Mouse (Mus musculus) gastrocnemius, postnatal 10 days (tissue): ENCODE measurements at regions not wholly inside any gene's neighbourhood (a gene's known extent, or its start where the extent isn't known, plus 50 kb on each side); places are given as distances from the start of the nearest gene placed in this dataset.

ENCODE experiments used
- DNase-seq: peaks from one replicate; pipeline ENCODE4 v3.0.0; 2021; ENCODE audit warnings: mixed read lengths

- no peak for DNase-seq
These were observed 363.4 kb downstream of the Kctd12 start for GRCm38 (mm10) chr14:102619056-102619455.

DNA sequence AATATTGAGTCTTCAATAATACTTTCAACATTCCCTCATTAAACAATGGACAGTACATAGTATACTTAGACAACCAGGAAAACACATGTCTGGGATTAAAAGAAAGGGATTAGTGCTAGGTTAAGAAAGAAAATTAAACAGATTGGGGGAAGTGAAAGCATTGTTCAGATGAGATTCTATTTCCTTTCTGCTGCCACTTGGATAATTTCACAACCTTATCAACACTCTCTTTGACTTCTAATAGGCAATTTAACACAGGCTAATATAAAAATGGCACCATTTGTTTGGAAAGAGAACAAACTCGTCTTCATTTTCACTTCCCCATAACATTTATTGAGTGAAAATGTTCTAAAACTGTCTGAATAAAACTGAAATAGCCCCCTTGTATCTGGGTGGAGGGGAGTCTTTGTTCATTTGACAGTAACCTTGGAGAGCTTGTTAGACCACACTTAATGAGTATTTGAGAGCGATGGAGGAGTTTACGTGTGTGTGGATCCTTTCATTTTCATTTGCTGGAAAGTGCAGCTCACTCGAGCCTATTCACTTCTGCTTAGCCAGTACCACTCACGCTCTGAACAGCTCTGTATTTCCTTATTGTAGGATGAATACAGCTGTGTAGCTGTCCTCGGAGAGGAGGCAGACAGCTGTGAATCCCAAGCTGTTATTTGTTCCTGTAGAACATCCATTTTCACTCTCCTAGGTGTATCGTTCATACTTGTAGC, 366.7 kb downstream of the Kctd12 start:
- no peak for DNase-seq

DNA sequence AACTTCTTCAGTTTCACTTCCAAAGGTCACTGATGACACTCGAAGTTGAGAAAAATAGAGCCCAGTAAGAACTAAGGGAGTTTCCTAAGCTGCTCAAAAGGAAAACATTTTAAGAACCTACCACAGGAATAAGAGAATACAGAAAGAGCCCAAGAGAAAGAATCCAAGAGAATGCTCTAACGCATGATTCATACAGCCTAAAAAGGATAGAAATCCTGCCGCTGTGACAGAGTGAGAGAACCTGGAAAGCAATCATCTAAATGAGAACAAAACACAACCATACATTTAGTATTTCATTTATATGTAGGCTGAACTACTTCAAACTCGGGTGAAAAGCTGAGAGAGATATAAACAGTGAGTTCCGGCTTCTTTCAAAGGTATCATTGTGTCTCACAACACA, 376.4 kb downstream of the Kctd12 start:
- DNase-seq: no peak

- DNase-seq: no peak
These were observed 387.6 kb downstream of the Kctd12 start for GRCm38 (mm10) chr14:102594850-102595249.

- no peak for DNase-seq
These were observed 428.7 kb downstream of the Kctd12 start for GRCm38 (mm10) chr14:102553781-102554180.

GRCm38 (mm10) chr14:102552598-102552997, 429.8 kb downstream of the Kctd12 start:
- no peak for DNase-seq

GRCm38 (mm10) chr14:102524894-102525577, 457.4 kb downstream of the Kctd12 start:
- no peak for DNase-seq

DNA sequence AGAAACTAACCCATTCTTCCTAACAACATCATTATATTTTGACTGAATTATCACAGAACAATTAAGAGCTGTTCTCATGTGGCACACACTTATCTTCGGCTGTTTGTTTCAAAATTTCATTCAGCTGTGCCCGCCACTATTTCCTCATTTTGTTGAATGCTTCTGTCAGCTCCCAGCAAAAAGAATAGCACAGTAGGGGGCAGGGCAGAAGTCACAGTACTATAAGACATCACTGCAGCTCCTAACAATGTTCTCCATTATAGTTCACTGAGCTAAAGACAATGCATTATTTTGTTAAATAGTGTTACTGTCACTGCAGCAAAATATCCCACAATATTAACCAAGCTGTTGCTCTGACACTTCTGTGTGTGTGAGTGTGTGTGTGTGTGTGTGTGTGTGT, 465.7 kb downstream of the Kctd12 start:
- no peak for DNase-seq

DNA sequence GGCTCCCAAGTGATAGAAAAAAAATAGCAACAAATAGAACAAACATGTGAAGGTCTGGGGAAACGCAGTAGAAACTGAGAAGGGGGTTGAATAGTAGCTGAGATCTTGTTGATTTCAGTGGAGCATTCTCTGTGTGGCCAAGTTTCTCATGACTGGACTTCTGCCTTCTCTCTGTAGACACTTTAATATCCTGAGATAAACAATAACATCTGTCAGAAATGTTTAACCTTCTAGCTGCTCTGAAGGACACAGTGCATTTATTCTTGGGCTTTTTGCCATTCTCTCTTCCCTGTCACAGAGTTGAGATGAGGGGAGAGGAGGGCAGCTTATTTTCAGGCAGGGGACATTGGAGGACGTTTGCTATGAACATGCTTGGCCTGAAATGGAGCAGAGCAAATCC, 467.9 kb downstream of the Kctd12 start:
- no peak for DNase-seq

DNA sequence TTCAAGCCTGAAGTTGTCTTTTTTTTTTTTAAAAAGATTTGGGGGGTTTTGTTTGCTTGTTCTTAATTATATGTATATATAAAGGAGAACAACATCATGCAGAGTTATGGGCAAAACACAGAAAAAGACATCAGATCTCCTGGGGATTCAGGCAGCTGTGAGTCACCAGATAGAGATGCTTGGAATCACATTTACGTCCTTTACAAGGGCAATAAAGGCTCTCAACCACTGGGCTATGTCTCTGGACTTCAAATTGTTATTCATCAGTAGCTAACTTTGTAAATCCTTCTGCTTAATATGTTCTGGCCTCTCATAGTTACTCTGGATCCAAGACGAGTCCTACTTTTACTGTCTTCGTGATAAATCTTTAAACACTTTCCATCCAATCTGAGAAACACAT, 469.8 kb downstream of the Kctd12 start:
- DNase-seq: no peak

DNA sequence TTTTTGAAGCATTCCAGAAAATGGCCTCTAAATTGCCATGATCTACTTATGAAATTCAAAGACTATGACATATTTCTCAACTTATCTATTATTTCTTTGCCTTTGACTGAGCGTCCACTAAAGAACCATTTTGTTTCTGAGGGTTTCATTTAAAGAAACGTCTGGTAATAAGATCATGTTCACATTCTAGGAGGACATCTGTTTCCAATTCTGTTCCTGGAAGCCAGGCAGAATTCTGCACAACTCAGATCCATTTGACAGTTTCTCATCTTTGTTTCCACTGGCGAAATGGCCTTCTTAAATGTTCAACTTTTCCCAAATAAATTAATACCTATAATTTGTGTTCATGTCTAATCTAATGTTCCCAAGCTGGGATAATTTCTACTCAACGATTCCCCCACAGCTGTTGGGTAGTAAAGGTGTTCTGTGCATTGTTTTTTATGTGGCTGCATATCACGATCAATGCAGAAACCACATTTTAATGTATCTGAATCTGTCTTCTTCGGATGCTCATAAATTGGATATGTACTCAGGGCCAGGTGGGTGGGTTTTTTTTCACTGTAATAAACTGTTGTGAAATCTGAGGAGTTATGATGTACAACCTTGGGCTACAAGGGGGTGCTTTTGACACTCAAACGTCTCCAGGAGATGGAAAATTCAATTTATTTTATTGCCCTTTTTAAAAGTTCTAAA, 470.6 kb downstream of the Kctd12 start:
- no peak for DNase-seq

GRCm38 (mm10) chr14:102510387-102510786, 472.1 kb downstream of the Kctd12 start:
- peak; percentile 68 for DNase-seq

GRCm38 (mm10) chr14:102505696-102506321, 476.6 kb downstream of the Kctd12 start:
- no peak for DNase-seq

DNA sequence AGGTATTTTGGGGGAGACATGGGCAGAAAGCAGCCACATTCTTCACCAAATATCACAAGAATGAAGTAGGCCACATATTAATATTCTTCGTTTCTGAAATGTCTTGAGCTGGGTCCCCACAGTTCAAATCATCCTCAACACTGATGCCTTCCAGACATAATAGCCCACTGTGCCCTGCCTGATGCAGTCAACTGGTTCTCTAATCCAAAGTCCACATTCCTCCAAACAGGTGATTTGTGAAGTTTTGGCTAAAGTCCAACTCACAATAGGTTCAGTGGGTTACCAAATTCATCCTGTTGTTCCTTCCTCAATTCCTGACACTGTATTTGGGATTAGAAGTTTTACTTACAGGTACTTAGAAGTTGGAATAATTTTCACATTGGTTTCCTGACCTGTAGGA, 485.3 kb downstream of the Kctd12 start:
- no peak for DNase-seq

- DNase-seq: no peak
These were observed 490.1 kb downstream of the Kctd12 start for GRCm38 (mm10) chr14:102492376-102492775.

- DNase-seq: no peak
These were observed 491.2 kb downstream of the Kctd12 start for GRCm38 (mm10) chr14:102491205-102491604.

DNA sequence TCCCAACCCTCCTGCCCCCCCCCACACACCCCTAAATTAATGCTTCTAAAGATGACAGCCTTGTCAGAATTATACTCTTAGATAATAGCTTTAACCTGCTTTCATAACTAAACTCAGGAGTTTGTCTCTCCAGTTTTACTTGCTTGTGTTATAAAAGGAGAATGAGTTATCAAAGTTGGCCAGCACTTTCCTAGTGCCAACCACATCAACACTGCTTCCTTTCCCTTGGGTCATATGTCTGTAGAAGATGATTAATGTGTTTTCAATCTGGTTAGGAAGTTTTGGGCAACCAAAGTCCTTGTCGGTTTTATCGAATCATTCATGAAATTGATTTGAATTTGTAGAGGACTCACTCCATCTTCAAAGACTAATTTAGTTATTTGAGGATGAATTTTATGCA, 505.3 kb downstream of the Kctd12 start:
- no peak for DNase-seq

GRCm38 (mm10) chr14:102469326-102469725, 513.1 kb downstream of the Kctd12 start:
- DNase-seq: no peak

GRCm38 (mm10) chr14:102461001-102461400, 521.4 kb downstream of the Kctd12 start:
- no peak for DNase-seq

- no peak for DNase-seq
These were observed 542.7 kb downstream of the Kctd12 start for GRCm38 (mm10) chr14:102439738-102440137.

DNA sequence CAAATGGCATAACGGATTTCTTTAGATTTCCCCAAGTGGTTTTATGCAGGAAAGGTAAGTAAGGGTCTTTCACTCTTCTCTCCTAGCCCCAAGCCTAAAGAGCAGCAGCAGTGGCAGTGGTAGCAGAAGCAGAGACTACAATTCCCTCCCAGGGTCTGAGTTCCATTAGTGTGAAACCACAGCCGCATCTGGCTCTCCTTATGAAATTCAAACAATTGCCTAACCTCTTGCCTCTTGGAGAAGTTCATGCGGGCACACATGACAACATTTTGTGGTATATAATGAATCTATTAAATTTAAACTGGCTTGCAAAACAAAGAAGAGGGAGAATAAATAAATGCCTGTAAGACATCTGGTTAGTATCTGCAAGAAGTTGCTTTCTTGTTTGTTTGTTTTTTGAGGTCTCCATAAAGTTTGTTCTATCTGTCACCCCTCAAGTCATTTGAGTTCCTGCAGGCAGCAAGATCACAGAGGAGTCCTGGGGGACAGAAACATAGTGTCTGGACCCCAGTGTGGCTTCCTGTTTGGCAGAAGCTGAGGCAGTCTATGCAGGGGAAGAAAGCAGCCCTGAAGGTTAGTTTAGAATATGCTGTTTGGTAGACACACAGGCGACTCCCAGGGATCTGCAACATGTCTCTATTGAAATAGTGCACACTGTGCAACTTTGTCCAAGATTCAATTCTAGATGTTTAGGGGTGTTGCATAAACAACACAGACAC, 578.9 kb downstream of the Kctd12 start:
- no peak for DNase-seq

DNA sequence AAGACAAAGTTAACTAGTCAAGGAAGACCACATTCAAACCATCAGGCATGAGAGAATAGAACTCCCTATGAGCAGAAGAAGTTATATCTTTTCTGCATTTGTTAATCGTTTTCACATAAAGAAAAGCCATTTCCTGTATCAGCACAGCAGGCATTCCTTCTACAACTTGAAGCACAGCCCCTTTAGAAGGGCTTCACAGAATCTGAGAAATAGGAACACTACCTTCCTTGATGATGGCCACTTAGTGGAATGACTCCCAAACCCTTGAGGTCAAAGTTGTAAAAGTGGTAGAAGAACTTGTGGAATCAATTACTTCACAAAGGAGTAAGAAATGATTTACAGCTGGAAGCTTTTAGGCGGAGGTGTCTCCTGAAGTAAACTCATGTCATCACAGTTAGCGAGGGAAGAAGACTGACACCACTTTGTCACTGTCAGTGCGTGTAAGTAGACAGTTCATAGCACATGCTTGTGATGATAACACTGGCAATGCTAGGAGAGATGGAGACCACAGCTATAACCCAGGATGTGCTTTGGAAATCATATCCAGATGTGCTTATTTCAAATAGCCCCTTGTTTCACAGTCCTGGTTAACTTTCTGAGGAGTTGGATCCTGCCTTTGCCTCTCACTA, 580.3 kb downstream of the Kctd12 start:
- no peak for DNase-seq
